Mouse (Mus musculus): Measurements from ENCODE around the gene Pisd.
"Not testable (repeated sequence)": the region's sequence is repeated elsewhere in the genome, so short reads cannot be mapped to it uniquely, and the experiment has no call there.

The Pisd gene

DNA sequence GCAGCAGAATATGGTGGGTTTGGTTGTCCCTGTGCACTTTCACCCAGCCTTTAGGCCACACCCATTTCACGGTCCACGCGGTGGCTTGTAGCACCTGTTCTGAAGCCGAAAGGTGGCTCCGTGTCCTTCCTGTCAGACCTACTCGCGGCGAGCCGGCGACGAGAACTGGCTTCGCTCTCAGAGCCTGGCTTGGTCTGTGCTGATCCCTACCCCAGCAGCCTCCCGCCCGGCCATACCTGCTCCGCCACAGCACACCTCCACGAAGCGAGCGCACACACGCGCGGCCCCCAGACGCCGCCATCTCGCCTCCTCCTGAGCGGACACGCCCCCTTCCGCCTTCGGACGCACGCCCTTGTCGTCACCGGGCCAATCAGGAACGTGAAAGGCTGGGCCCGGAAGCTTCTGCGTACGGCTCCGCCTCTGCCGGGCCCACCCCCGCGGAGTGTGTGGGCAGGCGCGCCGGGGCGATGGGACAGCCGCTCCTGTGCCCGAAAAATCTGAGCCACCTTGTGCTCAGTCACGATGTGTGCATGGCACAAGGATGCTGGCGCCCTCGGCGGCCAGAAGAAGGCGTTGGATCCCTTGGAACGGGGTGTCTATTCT, at the start of gene Pisd:
Gene Pisd (minus strand): TSS at position 334 of the 603 bp plus-strand sequence.
- DNase-seq (ENCODE audit: low read depth), result peak; percentile 95

- no peak for DNase-seq (ENCODE audit: low read depth)
Observed at GRCm38 (mm10) chr5:32834497-32834896, 49.1 kb upstream of the Pisd start.

DNA sequence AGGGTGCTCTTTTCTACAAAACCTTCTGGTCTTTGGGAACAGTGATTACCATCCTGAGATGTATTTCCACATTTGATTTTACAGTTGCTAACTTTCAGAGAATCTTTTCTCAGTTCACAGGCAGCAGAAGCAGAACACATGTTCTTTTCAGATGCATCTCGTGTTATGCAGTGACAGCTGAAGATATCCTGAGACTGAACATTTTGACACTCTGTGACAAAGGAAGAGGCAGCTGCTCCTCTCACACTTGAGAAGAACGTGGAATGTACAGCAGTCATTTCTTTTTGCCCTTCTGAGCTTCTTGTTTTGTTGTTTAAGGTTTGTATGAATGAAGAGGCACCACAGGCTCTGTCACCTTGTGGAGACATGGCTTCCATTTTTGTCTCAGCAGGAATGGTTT, 44.6 kb upstream of the Pisd start:
- DNase-seq (ENCODE audit: low read depth), result no peak

DNA sequence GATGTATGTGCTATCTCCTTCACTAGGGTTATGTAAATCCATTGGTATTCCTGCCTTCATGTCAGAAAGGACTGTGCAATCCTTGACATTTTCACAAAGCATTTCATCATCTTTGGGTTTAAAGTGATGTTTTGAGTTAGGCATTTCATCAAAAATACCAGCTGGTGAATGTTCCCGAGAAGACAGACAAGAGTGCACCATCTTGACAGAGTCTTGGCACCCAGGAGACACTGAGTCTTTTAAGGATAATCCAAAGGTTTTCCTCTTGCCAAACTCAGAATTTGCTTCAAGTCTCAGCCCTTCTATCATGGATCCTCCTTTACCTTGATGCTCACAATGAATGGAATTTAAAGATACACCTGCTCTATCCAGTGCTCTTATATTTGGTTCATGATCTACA, 43.3 kb upstream of the Pisd start:
- DNase-seq (ENCODE audit: low read depth), result not testable (repeated sequence)

GRCm38 (mm10) chr5:32827009-32827408, 41.6 kb upstream of the Pisd start, which contains the start of gene Gm20671:
Gm20671 (minus strand) TSS chr5:32827109.
- DNase-seq (ENCODE audit: low read depth), result no peak

- no peak for DNase-seq (ENCODE audit: low read depth)
Observed at GRCm38 (mm10) chr5:32820471-32820870, 35.0 kb upstream of the Pisd start.

DNA sequence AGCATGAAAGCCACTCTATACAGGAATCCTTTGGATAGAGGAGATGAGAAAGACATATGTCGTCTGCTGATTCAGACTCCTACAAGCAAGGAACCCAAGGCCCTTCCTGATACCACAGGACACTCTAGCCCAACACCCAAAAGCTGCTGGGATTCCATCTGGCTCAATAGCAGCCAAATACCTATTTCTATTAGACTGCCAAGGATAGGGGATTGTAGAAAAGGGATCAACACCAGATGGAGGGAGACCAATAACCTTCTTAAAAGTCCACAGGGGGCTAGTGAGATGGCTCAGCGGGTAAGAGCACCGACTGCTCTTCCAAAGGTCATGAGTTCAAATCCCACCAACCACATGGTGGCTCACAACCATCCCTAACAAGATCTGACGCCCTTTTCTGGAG, 29.9 kb upstream of the Pisd start:
- no peak for DNase-seq (ENCODE audit: low read depth)

- not testable (repeated sequence) for DNase-seq (ENCODE audit: low read depth)
Observed at GRCm38 (mm10) chr5:32786454-32786853, 1.0 kb upstream of the Pisd start.

- DNase-seq (ENCODE audit: low read depth), result peak; percentile 6
Observed at GRCm38 (mm10) chr5:32784726-32785125, 720 bp downstream of the Pisd start.

- DNase-seq (ENCODE audit: low read depth), result no peak
Observed at GRCm38 (mm10) chr5:32781596-32781995, 3.9 kb downstream of the Pisd start.

DNA sequence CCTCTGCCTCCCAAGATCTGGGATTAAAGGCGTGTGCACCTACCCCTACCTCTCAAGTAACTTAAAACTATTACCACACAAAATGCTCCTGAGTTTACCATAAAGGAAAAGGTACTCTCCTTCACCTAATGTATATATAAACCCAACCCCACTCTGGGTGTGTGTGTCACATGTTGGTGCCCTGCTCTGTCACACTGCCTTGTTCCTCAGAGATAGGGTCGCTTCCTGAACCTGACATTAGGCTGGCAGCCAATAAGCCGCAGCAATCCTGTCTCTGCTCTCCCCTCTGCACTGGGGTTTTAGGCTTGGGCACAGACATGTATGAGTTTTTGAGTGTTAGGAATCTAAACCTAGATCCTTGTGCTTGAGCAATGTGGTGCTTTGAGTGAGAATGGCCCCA, 7.3 kb downstream of the Pisd start:
- no peak for DNase-seq (ENCODE audit: low read depth)

DNA sequence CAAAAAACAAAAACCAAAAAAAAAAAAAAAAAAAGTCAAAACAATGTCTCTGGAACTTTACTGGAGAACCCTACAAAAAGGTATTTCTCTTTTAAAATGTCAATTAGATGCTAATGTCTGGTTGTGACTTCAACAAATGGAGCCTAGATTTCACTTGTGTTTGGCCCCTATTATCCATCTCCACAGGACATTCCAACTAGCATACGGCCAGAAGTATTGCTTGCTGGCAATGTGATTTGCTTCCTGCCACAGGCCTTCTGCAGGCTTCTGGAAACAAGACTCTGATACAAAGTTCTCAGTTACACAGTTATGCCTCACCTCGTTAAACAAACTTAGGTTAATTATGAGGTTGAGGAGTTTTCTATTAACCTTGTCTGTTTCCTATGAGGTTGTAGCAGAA, 13.1 kb downstream of the Pisd start:
- no peak for DNase-seq (ENCODE audit: low read depth)

DNA sequence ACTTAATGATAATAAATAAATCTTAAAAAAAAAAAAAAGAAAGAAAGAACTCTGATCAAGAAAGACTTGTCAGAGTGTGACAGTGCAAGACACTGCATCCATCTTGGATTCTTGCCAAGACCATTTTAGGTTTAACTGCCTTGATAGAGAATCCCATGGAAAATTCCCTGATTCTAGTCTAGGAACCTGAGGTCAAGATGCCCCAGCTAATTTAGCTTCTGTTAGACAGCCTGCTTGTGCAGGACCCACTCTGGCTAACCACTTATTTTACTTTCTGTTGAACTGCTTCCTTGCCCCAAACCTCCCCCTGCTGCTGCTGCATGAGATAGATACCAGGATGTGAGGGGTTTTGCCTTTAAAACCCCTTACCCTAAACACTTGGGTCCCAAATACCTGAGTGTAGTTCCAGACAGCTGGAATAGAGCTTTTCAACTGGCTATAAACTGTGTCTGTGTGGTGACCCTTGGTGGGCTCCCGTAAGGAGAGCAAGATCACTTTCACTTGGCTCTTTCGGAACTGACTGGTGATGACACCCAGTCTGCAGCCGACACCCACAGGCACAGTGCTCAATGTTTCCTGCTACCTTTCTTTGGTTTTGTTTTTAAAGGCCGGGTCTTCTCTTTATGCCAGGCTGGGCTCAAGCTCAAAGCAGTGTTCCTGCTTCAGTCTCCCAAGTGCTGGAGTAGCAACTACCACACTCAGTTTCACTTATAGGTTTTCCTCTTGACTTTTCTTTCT, 17.6 kb downstream of the Pisd start:
- no peak for DNase-seq (ENCODE audit: low read depth)

GRCm38 (mm10) chr5:32767004-32767403, 18.4 kb downstream of the Pisd start:
- no peak for DNase-seq (ENCODE audit: low read depth)

DNA sequence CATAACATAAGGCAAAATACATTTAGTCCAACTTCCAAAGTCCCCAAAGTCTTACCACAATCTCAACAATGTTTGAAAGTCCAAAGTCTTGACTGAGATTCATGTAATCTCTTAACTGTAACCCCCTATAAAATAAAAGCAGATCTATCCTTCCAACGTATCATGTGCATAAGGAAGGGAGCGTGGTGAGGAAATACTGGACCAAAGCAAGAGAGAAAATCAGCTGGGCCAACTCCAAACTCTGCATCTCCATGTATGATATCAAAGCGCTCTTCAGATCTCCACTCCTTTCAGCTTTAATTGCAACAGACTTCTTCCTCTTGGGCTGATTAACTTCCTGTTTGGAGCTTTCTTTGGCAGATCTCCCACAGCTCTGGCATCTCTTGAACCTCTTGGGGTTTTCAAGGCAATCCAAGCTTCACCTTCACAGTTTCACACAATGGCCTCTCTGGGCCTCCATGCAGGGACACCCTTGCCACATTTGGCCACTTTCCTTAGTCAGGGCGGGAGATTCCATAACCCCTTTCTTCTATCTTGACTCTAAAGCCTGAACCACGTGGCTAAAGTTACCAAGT, 23.8 kb downstream of the Pisd start:
- peak; percentile 23 for DNase-seq (ENCODE audit: low read depth)

GRCm38 (mm10) chr5:32760787-32761186, 24.7 kb downstream of the Pisd start:
- DNase-seq (ENCODE audit: low read depth), result no peak

DNA sequence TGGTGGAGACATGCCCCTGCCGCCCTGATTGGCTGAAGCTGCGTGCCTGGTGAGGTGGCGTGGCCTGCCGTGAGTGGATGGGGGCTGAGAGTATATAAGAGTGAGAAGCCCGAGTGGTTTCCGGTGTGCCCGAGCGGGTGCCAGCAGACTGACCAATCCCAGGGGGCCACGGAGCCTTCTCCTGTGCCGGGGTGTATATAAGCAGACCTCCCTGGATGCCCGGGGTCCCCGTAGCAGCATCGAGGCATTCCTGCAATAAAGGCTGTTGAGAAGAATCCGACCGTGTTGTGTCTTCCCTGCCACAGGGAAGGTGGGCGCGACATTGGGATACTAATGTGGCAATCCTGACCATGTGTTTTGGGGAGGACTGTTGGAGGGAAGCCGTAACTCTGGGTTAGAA, 25.1 kb downstream of the Pisd start:
- not testable (repeated sequence) for DNase-seq (ENCODE audit: low read depth)

- DNase-seq (ENCODE audit: low read depth), result no peak
Observed at GRCm38 (mm10) chr5:32759662-32760061, 25.8 kb downstream of the Pisd start.

- no peak for DNase-seq (ENCODE audit: low read depth)
Observed at GRCm38 (mm10) chr5:32756141-32756540, 29.3 kb downstream of the Pisd start.

DNA sequence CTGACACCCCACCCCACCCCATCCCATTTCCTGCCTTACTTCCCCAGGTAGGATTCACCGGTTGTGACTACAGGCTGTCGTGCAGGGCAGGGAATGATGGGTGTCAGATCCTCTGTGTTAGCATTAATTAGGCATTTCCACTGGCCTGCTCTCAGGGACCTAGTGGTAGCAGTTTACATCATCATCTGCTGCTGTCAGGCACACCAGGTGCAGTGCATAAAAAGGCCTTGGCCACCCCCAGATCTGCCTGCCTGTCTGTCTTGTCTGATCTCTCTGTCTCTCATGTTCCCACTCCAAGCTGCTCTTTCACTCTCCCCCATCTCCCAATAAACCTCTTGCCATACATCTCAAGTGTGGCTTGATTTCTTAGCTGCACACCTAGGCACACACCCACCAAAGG, 33.7 kb downstream of the Pisd start:
- DNase-seq (ENCODE audit: low read depth), result no peak

DNA sequence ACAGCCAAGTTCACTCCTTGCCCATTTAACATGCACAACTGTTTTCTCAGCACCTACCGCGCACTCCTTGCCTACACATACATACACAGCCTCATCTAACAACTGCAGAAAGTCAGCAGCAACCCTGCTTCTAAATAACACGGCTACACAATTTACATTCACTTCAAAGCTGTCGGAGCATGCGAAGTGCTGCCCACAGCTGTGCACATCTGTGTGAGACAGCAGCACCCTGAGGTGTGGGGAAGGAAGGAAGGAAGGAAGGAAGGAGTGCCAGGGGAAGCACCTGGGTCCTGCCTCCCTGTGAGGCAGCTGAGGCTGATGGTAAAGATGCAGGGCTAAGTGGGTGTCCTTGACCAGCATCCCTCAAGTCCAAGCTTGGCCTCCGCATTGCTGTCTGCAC, 36.5 kb downstream of the Pisd start:
- DNase-seq (ENCODE audit: low read depth), result no peak

- DNase-seq (ENCODE audit: low read depth), result peak; percentile 88
Observed at GRCm38 (mm10) chr5:32747650-32748375, 37.6 kb downstream of the Pisd start.
